Mouse (Mus musculus) layer of hippocampus, adult 2 months (tissue): ENCODE measurements at regions not wholly inside any gene's neighbourhood (a gene's known extent, or its start where the extent isn't known, plus 50 kb on each side); places are given as distances from the start of the nearest gene placed in this dataset.

Experiments
- DNase-seq, 2 experiments: peaks; one replicate each; pipeline ENCODE4 v3.0.0; 2022; ENCODE audit warnings: low spot score in 2 of 2
- H3K27ac ChIP-seq: fragments of 200-600 bp; 2 replicates; pipeline ENCODE4 v1.8.1; 2022
- H3K4me3 ChIP-seq: fragments of 200-600 bp; 2 replicates; pipeline ENCODE4 v1.8.1; 2022; ENCODE audit warnings: mild to moderate bottlenecking
- CTCF ChIP-seq: fragments of 200-600 bp; conservative IDR thresholded peaks from 2 replicates; pipeline ENCODE4 v1.8.1; 2022; ENCODE audit warnings: antibody characterized with exemption, mild to moderate bottlenecking, moderate library complexity

DNA sequence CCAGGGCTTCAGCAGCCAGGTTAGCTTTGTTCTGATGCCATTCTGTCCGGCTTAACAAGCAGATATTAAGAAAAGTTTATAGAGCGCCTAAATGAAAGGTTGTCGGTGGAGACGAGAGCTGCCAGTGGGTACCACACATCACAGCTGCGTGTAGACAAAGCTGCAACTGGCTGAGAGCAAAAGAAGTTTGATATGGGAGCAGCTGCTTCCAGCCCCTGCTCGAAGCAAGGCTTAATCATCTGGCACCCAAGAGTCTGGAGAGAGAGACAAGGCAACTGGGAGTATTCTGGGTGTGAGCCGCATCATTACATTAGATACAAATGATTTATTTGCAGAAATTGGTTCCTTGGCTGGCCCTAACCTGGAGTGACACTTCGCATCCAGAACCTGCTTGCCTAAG lies 2488.7 kb upstream of the Gm7489 start:
- no peak for DNase-seq
- H3K27ac ChIP-seq: no peak overlapping the region
- no peak for TF ChIP-seq CTCF
- no peak overlapping the region for H3K4me3 ChIP-seq

DNA sequence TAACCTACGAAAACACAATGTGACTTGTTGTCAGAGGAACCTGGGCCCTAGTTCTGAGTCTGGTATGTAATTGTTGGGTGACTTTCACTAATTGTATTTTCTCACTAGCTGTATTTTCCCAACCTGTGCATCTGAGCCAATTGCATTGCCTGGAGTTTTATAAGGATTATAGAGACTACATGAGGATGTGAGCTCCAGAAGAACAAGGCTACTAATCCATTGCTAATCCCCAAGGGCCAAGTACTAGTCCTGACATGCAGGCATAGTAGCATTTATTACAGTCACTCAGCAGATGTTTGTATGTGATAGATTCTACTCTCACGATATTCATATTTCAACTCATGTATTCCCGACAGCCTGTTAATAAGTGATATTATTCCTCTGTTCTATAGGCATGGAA lies 2481.1 kb upstream of the Gm7489 start:
- no peak for DNase-seq
- Histone ChIP-seq H3K27ac (no peak overlapping the region), H3K4me3 (no peak overlapping the region)
- no peak for TF ChIP-seq CTCF

DNA sequence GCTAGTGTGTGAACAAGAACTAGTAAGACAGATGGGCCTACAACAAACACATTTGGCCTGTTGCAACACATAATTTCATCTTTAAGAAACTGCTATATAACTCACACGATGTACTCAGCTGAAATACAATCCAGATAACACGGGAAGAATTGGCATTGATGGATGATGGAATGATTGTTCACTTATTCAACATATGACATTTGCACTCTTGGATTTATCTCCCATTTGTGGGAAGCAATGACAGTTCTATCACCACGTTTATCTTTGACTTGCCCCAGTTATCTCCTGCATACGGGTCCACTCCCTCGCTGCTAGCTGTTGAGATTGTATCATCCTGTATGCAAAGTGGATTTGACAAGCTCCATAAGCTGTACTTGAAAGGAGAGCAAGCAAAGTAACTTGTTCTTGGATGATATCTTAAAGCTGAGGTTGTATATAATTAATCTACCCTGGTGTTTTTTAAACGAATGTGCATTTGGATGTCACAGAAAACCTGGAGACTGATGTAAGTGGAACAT lies 2474.9 kb upstream of the Gm7489 start:
- no peak for TF ChIP-seq CTCF

DNA sequence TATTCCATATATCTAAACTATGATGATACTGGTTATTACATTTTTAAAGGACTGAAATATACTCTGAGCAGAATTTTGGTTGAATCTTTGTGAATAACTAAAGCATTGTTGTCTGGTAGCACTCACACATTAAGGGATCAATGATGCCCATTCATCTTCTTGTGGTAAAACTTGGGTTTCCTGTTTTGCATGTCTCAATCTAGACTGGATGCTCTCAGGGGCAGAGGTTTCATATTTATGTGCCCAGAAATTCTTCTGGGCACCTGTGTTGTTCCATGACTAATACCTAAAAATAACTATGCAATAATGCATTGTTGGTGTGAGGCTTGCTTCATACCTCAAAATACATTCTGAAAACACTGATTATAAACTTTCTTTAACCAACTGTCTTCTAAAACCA lies 2472.7 kb upstream of the Gm7489 start:
- Histone ChIP-seq H3K4me3 (no peak overlapping the region), H3K27ac (no peak overlapping the region)
- DNase-seq: no peak
- TF ChIP-seq CTCF: no peak

More for the DNA sequence above, 2474.9 kb upstream of the Gm7489 start:
- Histone ChIP-seq H3K4me3 (no peak overlapping the region), H3K27ac (no peak overlapping the region)
- DNase-seq: no peak

DNA sequence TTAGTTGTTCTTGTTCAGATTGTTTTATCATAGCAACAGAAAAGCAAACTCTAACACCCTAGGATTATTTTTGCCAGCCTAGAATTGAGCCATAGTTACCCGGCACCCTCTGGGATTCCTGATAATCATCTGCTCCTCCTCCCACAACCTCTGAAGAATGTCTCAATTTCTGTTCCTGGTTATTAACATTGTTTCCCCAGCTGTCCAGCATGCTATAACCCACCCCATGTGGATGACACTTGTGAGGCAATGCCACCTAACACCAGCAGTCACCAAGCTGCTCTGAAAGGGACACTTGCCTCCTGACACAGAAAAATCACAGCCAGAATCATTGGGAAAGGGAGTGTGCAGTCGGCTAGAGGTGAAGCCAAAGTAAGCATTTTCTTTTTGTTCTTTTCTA lies 2442.1 kb upstream of the Gm7489 start:
- no peak for DNase-seq
- TF ChIP-seq CTCF: no peak
- H3K27ac ChIP-seq: no peak overlapping the region

DNA sequence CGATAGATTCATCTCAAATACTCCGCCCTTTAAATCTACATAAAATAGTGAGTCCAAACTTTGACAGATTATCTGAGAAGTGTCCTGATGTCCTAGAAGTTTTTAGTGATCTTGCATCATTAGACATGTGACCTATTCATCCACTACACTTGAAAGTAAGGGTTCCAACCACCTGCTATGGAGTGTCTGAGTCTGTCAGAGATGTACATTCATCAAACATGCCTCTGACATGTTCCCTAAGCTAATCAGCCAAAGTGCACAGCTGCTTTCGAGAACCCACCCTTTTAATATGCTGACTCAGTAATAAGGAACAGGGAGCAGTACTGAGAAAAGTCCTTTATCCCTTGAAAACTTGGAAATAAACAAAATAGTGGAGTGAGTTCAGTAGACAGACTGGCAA lies 2414.8 kb upstream of the Gm7489 start:
- no peak for DNase-seq
- H3K4me3 ChIP-seq: no peak overlapping the region
- TF ChIP-seq CTCF: no peak
- H3K27ac ChIP-seq: no peak overlapping the region

More for the DNA sequence above, 2442.1 kb upstream of the Gm7489 start:
- no peak overlapping the region for H3K4me3 ChIP-seq

DNA sequence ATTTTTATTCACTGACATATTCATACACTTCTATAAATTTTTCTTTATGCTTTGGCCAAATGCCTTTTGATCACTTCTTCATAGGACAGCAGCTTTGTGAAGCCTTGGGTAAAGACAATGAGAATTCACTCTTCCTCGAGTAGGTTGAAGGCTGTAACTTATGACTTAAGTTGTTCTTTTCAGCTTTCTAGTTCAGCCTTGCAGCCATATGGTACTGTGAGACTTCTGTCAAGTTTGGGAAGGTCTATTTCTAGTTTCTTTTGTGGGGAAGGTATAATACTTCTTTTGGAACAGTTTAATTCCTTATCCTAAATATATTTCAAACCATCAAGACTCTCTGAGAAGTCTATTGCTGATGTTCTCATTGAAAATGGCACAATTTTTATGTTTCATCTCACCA lies 2413.6 kb upstream of the Gm7489 start:
- Histone ChIP-seq H3K27ac (no peak overlapping the region), H3K4me3 (no peak overlapping the region)
- DNase-seq: no peak
- no peak for TF ChIP-seq CTCF

DNA sequence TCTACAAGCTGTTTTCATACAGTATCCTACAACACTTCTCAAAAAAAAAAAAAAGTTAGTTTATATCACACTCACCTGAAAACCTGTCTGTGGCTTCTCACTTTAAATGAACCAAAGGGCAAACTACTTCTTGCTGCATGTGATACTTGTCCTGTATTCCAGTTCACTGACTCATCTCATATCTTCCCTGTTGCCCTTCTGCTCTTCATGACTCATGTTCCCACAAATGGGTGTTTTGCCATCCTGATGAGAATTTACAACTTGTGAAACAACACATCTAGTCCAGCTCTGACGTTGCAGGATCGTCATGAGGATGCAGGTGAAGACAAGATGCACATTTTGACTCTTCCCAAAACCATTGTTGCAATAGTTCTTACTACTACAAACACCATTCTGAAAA lies 2412.7 kb upstream of the Gm7489 start:
- no peak for DNase-seq
- Histone ChIP-seq H3K4me3 (no peak overlapping the region), H3K27ac (no peak overlapping the region)
- TF ChIP-seq CTCF: no peak

DNA sequence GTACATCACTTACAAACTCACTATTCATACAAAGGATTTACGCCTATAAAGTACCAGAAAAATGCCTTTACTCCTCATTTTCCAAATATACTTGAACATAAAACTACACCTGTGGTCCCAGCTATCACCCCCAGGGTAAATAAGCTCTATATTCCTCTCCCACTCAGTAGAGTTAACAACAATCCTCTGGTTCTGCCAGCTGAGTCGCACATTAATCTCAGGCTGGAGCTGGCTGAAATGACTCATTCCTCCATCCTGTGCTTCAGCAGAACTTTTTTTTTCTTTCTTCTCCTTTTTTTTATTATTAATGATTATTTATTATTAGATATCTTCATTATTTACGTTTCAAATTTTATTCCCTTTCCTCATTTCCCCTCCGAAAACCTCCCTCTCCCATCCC lies 2402.8 kb upstream of the Gm7489 start:
- DNase-seq: no peak
- H3K27ac ChIP-seq: no peak overlapping the region
- no peak for TF ChIP-seq CTCF
- H3K4me3 ChIP-seq: no peak overlapping the region

DNA sequence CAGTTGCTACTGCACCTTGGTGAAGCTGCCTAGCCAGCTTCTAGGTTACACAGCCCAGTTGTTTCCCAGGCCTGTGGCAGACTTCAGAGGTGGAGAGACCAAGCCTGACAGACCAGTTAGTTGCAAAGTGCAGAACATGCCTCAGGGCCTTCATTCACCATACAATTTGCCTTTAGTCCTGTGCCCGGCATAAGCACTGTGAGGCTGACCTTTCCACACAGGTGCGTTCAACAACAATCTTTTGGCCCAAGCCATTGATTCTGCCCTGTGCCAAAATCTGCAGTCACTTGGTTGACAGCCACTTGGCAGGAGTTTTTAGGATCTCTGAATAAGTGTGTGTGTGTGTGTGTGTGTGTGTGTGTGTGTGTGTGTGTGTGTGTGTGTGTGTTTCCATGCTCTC lies 2400.5 kb upstream of the Gm7489 start:
- no peak for DNase-seq
- Histone ChIP-seq H3K27ac (no peak overlapping the region), H3K4me3 (no peak overlapping the region)
- no peak for TF ChIP-seq CTCF

DNA sequence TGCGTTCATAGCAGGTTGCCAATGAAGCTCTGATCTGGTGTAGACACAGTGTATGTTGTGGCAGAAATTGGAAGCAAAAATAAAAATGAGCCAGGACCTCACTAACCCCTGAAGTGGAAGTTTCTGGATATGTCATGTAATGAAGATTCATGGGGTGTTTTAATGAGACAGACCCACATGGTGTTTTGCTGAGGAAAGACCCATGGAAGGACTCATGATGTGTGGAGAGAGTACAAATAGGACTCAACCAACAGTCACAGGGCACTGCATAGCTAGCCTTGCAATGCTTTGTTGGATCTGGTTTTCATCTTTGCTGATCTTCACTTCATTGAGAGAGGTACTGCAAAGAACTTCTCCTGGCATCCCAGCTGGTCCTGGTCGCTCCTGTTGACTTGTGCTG lies 2399.2 kb upstream of the Gm7489 start:
- DNase-seq: no peak
- no peak for TF ChIP-seq CTCF
- Histone ChIP-seq H3K4me3 (no peak overlapping the region), H3K27ac (no peak overlapping the region)

DNA sequence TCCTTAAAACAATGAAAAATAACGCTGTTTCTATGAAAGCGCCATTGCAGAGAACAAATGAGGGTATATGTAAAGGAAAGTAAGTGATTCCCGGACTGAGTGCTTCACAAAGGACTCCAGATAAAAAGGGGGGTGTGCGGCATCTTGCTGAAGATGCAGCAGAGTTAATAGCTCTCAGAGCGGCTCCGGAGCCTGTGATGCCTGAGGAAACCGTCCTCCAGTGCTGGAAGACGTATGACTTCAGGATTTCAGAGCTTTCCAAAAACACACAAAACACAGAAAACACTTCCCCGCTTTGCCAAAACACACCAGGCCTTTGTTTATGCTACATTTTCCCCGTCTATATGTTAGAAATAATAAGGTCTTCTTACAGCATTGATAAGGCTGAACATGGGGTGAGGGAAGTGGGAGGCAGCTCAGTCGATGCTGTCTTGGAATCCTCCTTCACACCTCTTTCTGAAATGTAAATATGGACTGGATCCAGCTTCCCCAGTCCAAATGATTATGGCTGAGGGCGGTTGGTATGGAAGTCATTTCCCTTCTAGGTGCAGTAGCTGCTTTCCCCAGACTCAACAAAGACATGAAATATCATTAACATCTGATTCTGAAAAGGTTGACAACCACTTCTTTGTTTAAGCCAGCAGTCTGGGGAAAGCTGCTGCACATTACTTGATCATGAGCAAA lies 2382.5 kb upstream of the Gm7489 start:
- H3K27ac ChIP-seq: no peak overlapping the region
- no peak for TF ChIP-seq CTCF
- DNase-seq: no peak
- no peak overlapping the region for H3K4me3 ChIP-seq

DNA sequence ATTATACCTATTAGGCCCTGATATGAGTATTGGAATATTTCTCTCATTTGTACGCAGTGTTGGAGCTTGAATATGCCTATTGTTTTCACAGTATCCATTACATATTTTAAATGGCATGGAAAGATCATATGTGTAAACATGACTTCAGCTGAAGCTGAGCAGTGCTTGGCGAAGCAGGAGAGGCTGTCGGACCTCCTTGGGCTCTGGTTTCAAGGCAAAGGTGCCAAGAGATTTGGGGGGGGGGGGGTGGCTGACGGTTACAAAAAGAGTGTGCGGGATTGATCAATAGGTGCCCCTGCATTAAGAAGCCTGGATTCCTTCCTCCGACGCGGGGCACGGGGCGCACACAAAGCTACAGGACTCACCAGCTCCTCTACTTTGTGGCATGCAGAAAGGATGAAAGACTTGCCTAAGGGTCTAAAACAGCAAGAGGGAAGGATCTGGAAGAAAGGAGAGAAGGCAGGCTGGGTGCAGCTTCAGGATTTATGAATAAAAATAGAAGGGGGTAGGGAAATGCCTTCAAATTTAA lies 2381.9 kb upstream of the Gm7489 start:
- DNase-seq: no peak
- Histone ChIP-seq H3K27ac (no peak overlapping the region), H3K4me3 (no peak overlapping the region)
- TF ChIP-seq CTCF: no peak

DNA sequence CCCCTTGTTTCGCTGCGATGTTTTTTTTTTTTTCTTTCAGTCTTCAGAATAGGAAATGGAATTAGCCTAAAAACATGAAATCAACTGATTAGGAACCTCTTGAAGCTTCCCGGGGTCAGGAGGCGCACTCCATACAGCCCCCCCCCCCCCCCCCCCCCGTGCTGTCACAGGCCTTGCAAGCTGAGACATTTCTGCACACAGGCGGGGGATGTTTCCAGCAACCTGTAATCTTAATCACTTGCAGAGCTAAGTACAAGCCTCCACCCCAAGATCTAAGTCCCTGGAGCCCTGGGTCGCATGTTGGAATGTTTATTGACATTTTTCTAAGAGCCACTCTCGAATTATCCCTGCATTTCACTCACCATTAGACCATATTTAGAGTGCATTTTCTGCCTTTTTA lies 2381.4 kb upstream of the Gm7489 start:
- H3K27ac ChIP-seq: no peak overlapping the region
- TF ChIP-seq CTCF: no peak

More for the DNA sequence above, 2381.4 kb upstream of the Gm7489 start:
- DNase-seq: no peak
- H3K4me3 ChIP-seq: no peak overlapping the region
